Comparison of ENCODE assay signal across 8 mouse cellular contexts in the genomic region with DNA sequence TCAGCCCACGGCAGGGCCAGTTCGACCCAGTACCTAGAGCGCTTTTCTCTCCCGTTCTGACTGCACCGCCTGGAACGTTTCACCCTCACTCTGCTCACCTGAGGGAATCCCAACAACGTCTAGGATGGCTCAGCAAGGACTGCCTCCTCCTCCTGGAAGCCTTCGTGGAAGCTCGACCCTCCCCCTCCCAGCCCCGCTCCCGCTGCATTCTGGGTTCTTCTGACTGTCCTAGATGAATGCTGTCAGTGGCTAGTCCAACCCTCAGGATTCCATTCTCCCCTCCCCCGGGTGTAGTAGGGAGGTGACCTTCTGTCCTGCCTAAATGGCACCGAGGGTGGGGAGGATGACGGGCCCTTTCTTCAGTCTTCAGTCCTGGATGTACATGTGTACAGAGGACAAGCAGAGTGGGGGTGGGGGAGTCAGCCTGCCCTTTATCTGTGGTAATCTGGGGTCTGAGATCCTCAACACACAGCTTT. TPM values are rescaled to one million over a fixed set of nuclear protein-coding genes. Genes with fewer than 3 reads are reported as not detected.
A peak's percentile ranks its signal among the peaks of the same experiment; 100 is the strongest.
DNase-seq lines count a peak whose midpoint lies in the region; ATAC-seq and TF ChIP-seq lines count a peak whose summit lies in the region.

A gene (minus strand): TSS at position 123 of the 476 bp plus-strand sequence.

- no peak for TF ChIP-seq CTCF in intestine, postnatal 0 days (IDR thresholded peaks at IDR 0.05; ENCODE audit: low read depth)

- H3K9ac ChIP-seq in forebrain, embryonic 15.5 days (replicated peaks), result peak within 1 kb of the TSS; percentile 59
- peak within 1 kb of the TSS; percentile 88 for H3K9ac ChIP-seq in intestine, postnatal 0 days (ENCODE audit: low read depth, low read length)
- peak within 1 kb of the TSS; percentile 57 for H3K9ac ChIP-seq in midbrain, embryonic 11.5 days (ENCODE audit: low read length)

- H3K9me3 ChIP-seq in forebrain, embryonic 15.5 days, result no peaks in the 10 kb centered on the region
- H3K9me3 ChIP-seq in intestine, postnatal 0 days (ENCODE audit: control insufficient read depth), result no peaks in the 10 kb centered on the region
- no peaks in the 10 kb centered on the region for H3K9me3 ChIP-seq in midbrain, embryonic 11.5 days (ENCODE audit: control insufficient read depth, low read length)

- H3K27me3 ChIP-seq in forebrain, embryonic 15.5 days, result no peaks in the 10 kb centered on the region
- no peaks in the 10 kb centered on the region for H3K27me3 ChIP-seq in intestine, postnatal 0 days (replicated peaks; ENCODE audit: control insufficient read depth, insufficient read depth, low read length)
- H3K27me3 ChIP-seq in midbrain, embryonic 11.5 days (ENCODE audit: control insufficient read depth, insufficient read depth, low read length), result peaks cover 10% of the 10 kb centered on the region; the same call in 1 of the 2 replicates

- DNase-seq in left cerebral cortex, adult 18-20 months (ENCODE audit: low spot score in 2 of 2), result no peak
- DNase-seq in left cerebral cortex, postnatal 14 days (ENCODE audit: low spot score in 2 of 2), result no peak
- DNase-seq in adrenal gland, adult 18-20 months (ENCODE audit: low spot score in 2 of 2), result no peak
- peak; percentile 91 for DNase-seq in midbrain, embryonic 11.5 days (ENCODE audit: low spot score, missing footprints)
- no peak for DNase-seq in right cerebral cortex, adult 2 months (ENCODE audit: low spot score in 2 of 2)

- 9% methylated on average over 14 of the region's 14 CpGs for WGBS in forebrain, embryonic 15.5 days
- WGBS in intestine, postnatal 0 days, result 18% methylated on average over 14 of the region's 14 CpGs
- WGBS in midbrain, embryonic 11.5 days, result 5% methylated on average over 14 of the region's 14 CpGs

- no peak for ATAC-seq in forebrain, embryonic 15.5 days (replicated peaks)
- no peak for ATAC-seq in intestine, postnatal 0 days
- ATAC-seq in midbrain, embryonic 11.5 days (ENCODE audit: low FRiP score), result no peak
- ATAC-seq in granulocyte monocyte progenitor cell, adult 5-6 weeks (replicated peaks; ENCODE audit: poor library complexity, severe bottlenecking), result no peak

- intact Hi-C loops in left cerebral cortex, postnatal 14 days (cut with DNase I), result no loop called here

- H3K4me1 ChIP-seq in forebrain, embryonic 15.5 days, result peaks cover 38% of the 10 kb centered on the region
- peaks cover 18% of the 10 kb centered on the region for H3K4me1 ChIP-seq in intestine, postnatal 0 days (replicated peaks; ENCODE audit: control insufficient read depth, insufficient read depth, low read length)
- peaks cover 33% of the 10 kb centered on the region for H3K4me1 ChIP-seq in midbrain, embryonic 11.5 days (ENCODE audit: control insufficient read depth, insufficient read depth, low read length)

- peak within 1 kb of the TSS; percentile 75 for H3K4me3 ChIP-seq in forebrain, embryonic 15.5 days
- H3K4me3 ChIP-seq in intestine, postnatal 0 days (ENCODE audit: low read depth, low read length), result peak within 1 kb of the TSS; percentile 86
- H3K4me3 ChIP-seq in midbrain, embryonic 11.5 days (ENCODE audit: low read depth, low read length), result peak within 1 kb of the TSS; percentile 53

- no peaks in the 10 kb centered on the region for H3K36me3 ChIP-seq in forebrain, embryonic 15.5 days
- H3K36me3 ChIP-seq in intestine, postnatal 0 days (ENCODE audit: control insufficient read depth, insufficient read depth), result no peaks in the 10 kb centered on the region
- no peaks in the 10 kb centered on the region for H3K36me3 ChIP-seq in midbrain, embryonic 11.5 days (ENCODE audit: control insufficient read depth, insufficient read depth, low read length)

- 0 out of 2 replicates have a peak within 1 kb of the TSS, but pooled peaks have one; percentile 18 for H3K27ac ChIP-seq in forebrain, embryonic 15.5 days (replicated peaks)
- peak within 1 kb of the TSS; percentile 84 for H3K27ac ChIP-seq in intestine, postnatal 0 days (ENCODE audit: low read depth, low read length)
- no peak within 1 kb of the TSS for H3K27ac ChIP-seq in midbrain, embryonic 11.5 days (ENCODE audit: low read depth, low read length)

- peak within 1 kb of the TSS; percentile 93 for H3K4me2 ChIP-seq in forebrain, embryonic 15.5 days (replicated peaks)
- peak within 1 kb of the TSS; percentile 94 for H3K4me2 ChIP-seq in intestine, postnatal 0 days (replicated peaks; ENCODE audit: low read depth)
- peak within 1 kb of the TSS; percentile 82 for H3K4me2 ChIP-seq in midbrain, embryonic 11.5 days

RNA-seq across cellular contexts. Expression of the gene that starts here (rescaled TPM):
- 10 to 100 TPM; 20.5 to 26.8 TPM for total RNA-seq in left cerebral cortex, adult 18-20 months (2021)
- 10 to 100 TPM in 1 of 2 experiments, 1 to 10 TPM in 1; 9.4 to 11.1 TPM for total RNA-seq in left cerebral cortex, postnatal 14 days (2021)
- 10 to 100 TPM; 13.8 to 19.3 TPM for total RNA-seq in adrenal gland, adult 18-20 months (2021)
- polyA plus RNA-seq in forebrain, embryonic 15.5 days (2015; fragmentation: Nextera tagmentation; extraction: Ambion mirVana), result 1.6 and 2.0 TPM in 2 replicates
- polyA plus RNA-seq in intestine, postnatal 0 days (2015; fragmentation: Nextera tagmentation; extraction: Ambion mirVana), result 3.8 and 4.2 TPM in 2 replicates
- 0.34 and 0.67 TPM in 2 replicates for polyA plus RNA-seq in midbrain, embryonic 11.5 days (2014; fragmentation: Nextera tagmentation; extraction: Ambion mirVana)
- 1.3 and 8.5 TPM in 2 replicates for total RNA-seq in granulocyte monocyte progenitor cell, adult 5-6 weeks (2014; fragmentation: Nextera tagmentation)
- 8.8 and 16.9 TPM in 2 replicates for total RNA-seq in granulocyte monocyte progenitor cell, adult 5-6 weeks (2017)

Comparison
In these comparisons a context has a peak if more than half of its experiments do, and no peak if none do; other contexts are left out.
1. Peak in DNase-seq, H3K4me3 ChIP-seq, H3K9ac ChIP-seq and H3K4me2 ChIP-seq in midbrain, embryonic 11.5 days; RNA of the gene not detected or under 1 TPM.